Mouse (Mus musculus) adrenal gland (tissue): ENCODE results near the gene Syndig1l.

ENCODE experiments used
- intact Hi-C: fragments of 180-260 bp; cut with DNase I; formaldehyde crosslinking; loops from one replicate; pipeline ENCODE4 v1.15.1; 2025

The Syndig1l gene

GRCm38 (mm10) chr12:84674666-84675526, 23.7 kb downstream of the Syndig1l start:
- intact Hi-C loops: no loop called here

- intact Hi-C loops: no loop called here
These were observed 27.0 kb downstream of the Syndig1l start for GRCm38 (mm10) chr12:84671646-84672045.

- intact Hi-C loops: no loop called here
These were observed 28.1 kb downstream of the Syndig1l start for GRCm38 (mm10) chr12:84670555-84670954.

GRCm38 (mm10) chr12:84653912-84654311, 44.7 kb downstream of the Syndig1l start:
- intact Hi-C loops: loop anchor here (1.0 kb wide), 1 partner anchor 101 kb away; no protein-coding TSS in a partner anchor

- intact Hi-C loops: no loop called here
These were observed 48.4 kb downstream of the Syndig1l start for GRCm38 (mm10) chr12:84650234-84650633.

GRCm38 (mm10) chr12:84640654-84641053, 58.0 kb downstream of the Syndig1l start, which contains the start of gene Vrtn:
Vrtn (plus strand) TSS chr12:84641019.
- intact Hi-C loops: no loop called here

GRCm38 (mm10) chr12:84640253-84640652, 58.4 kb downstream of the Syndig1l start:
- intact Hi-C loops: no loop called here

- intact Hi-C loops: no loop called here
These were observed 66.8 kb downstream of the Syndig1l start for GRCm38 (mm10) chr12:84631867-84632266.
